Mouse (Mus musculus) kidney, adult 2 months (tissue): ENCODE measurements around the gene Cadm2.

Experiments used
- CTCF ChIP-seq: fragments of 200-500 bp; conservative IDR thresholded peaks from 2 replicates; pipeline ENCODE4 v1.5.1; 2011; ENCODE audit warnings: low read depth, mild to moderate bottlenecking, control low read depth, low read length, moderate library complexity, mixed read lengths; ENCODE audit not compliant: insufficient read depth, insufficient read length
- POLR2A ChIP-seq: fragments of 200-500 bp; IDR thresholded peaks from one replicate; pipeline ENCODE4 v1.6.1; 2011; ENCODE audit warnings: low read depth, low read length, control low read depth

- TF ChIP-seq POLR2A (no peak), CTCF (no peak)
Measured at GRCm38 (mm10) chr16:66959146-66959545, 661.6 kb downstream of the Cadm2 start.
